Mouse (Mus musculus): ENCODE data around the gene Hist1h3d.
A peak's percentile ranks its signal among the peaks of the same experiment; 100 is the strongest.
"Not testable (repeated sequence)": the region's sequence is repeated elsewhere in the genome, so short reads cannot be mapped to it uniquely, and the experiment has no call there.

Gene Hist1h3d

GRCm38 (mm10) chr13:23585442-23586098 lies 10.0 kb downstream of the Hist1h3d start:
- peak; percentile 93 for DNase-seq (ENCODE audit: low spot score)

GRCm38 (mm10) chr13:23586099-23586939 lies 10.8 kb downstream of the Hist1h3d start:
- no peak for DNase-seq (ENCODE audit: low spot score)

GRCm38 (mm10) chr13:23586940-23587225 lies 11.3 kb downstream of the Hist1h3d start:
- DNase-seq (ENCODE audit: low spot score) = no peak

GRCm38 (mm10) chr13:23591206-23591605 lies 15.6 kb downstream of the Hist1h3d start:
- no peak for DNase-seq (ENCODE audit: low spot score)

- not testable (repeated sequence) for DNase-seq (ENCODE audit: low spot score)
These were observed 16.3 kb downstream of the Hist1h3d start for GRCm38 (mm10) chr13:23591886-23592285.

- DNase-seq (ENCODE audit: low spot score) = no peak
These were observed 17.1 kb downstream of the Hist1h3d start for GRCm38 (mm10) chr13:23592614-23593013.

GRCm38 (mm10) chr13:23593051-23593770 lies 17.6 kb downstream of the Hist1h3d start:
- no peak for DNase-seq (ENCODE audit: low spot score)

GRCm38 (mm10) chr13:23595185-23595584 lies 19.6 kb downstream of the Hist1h3d start:
- no peak for DNase-seq (ENCODE audit: low spot score)

- no peak for DNase-seq (ENCODE audit: low spot score)
These were observed 20.2 kb downstream of the Hist1h3d start for GRCm38 (mm10) chr13:23595622-23596372.

GRCm38 (mm10) chr13:23597957-23598356 lies 22.4 kb downstream of the Hist1h3d start:
- peak; percentile 84 for DNase-seq (ENCODE audit: low spot score)

- DNase-seq (ENCODE audit: low spot score) = peak; percentile 75
These were observed 27.7 kb downstream of the Hist1h3d start for GRCm38 (mm10) chr13:23603182-23603699.

- DNase-seq (ENCODE audit: low spot score) = no peak
These were observed 28.9 kb downstream of the Hist1h3d start for GRCm38 (mm10) chr13:23604452-23604851.

- DNase-seq (ENCODE audit: low spot score) = no peak
These were observed 29.5 kb downstream of the Hist1h3d start for GRCm38 (mm10) chr13:23605052-23605451.

- no peak for DNase-seq (ENCODE audit: low spot score)
These were observed 33.6 kb downstream of the Hist1h3d start for GRCm38 (mm10) chr13:23609209-23609608.

GRCm38 (mm10) chr13:23609844-23610243 lies 34.3 kb downstream of the Hist1h3d start:
- DNase-seq (ENCODE audit: low spot score) = no peak

GRCm38 (mm10) chr13:23610393-23610792 lies 34.8 kb downstream of the Hist1h3d start:
- DNase-seq (ENCODE audit: low spot score) = no peak

GRCm38 (mm10) chr13:23611638-23612037 lies 36.1 kb downstream of the Hist1h3d start:
- DNase-seq (ENCODE audit: low spot score) = no peak

- no peak for DNase-seq (ENCODE audit: low spot score)
These were observed 44.6 kb downstream of the Hist1h3d start for GRCm38 (mm10) chr13:23620056-23620732.

GRCm38 (mm10) chr13:23620733-23621531 lies 45.4 kb downstream of the Hist1h3d start, which contains the start of gene Hist1h2be:
Hist1h2be (minus strand) TSS chr13:23621124.
- peak; percentile 92 for DNase-seq (ENCODE audit: low spot score)

GRCm38 (mm10) chr13:23621532-23622174 lies 46.1 kb downstream of the Hist1h3d start:
- peak; percentile 84 for DNase-seq (ENCODE audit: low spot score)
